Mouse (Mus musculus) mature B cell (primary cell): ENCODE results near the gene E2f4.
"Not testable (repeated sequence)": the region's sequence is repeated elsewhere in the genome, so short reads cannot be mapped to it uniquely, and the experiment has no call there.

Experiments
- in situ Hi-C: fragments of 300-500 bp; cut with MboI; formaldehyde crosslinking; loops from 2 replicates; pipeline ENCODE4 v1.14.3; 2019

Gene E2f4

GRCm38 (mm10) chr8:105291364-105291763 is 6.1 kb upstream of the E2f4 start:
- in situ Hi-C loops, result not testable (repeated sequence)

GRCm38 (mm10) chr8:105291802-105292201 is 5.7 kb upstream of the E2f4 start:
- in situ Hi-C loops, result not testable (repeated sequence)

GRCm38 (mm10) chr8:105292471-105292870 is 5.0 kb upstream of the E2f4 start:
- in situ Hi-C loops, result no loop called here

GRCm38 (mm10) chr8:105293405-105293804 is 4.1 kb upstream of the E2f4 start:
- in situ Hi-C loops, result no loop called here

- in situ Hi-C loops, result no loop called here
Observed at GRCm38 (mm10) chr8:105294776-105295175, 2.7 kb upstream of the E2f4 start.

GRCm38 (mm10) chr8:105295256-105295655 is 2.2 kb upstream of the E2f4 start:
- in situ Hi-C loops, result no loop called here

GRCm38 (mm10) chr8:105295895-105296573 is 1.4 kb upstream of the E2f4 start, which contains the start of gene Exoc3l:
Gene Exoc3l (minus strand): TSS chr8:105296101.
- in situ Hi-C loops, result no loop called here

GRCm38 (mm10) chr8:105298351-105299252 is 1.1 kb downstream of the E2f4 start:
- in situ Hi-C loops, result no loop called here

- in situ Hi-C loops, result no loop called here
Observed at GRCm38 (mm10) chr8:105299962-105300361, 2.5 kb downstream of the E2f4 start.

- in situ Hi-C loops, result no loop called here
Observed at GRCm38 (mm10) chr8:105303396-105303795, 5.9 kb downstream of the E2f4 start.

GRCm38 (mm10) chr8:105303874-105304273 is 6.4 kb downstream of the E2f4 start:
- in situ Hi-C loops, result no loop called here

GRCm38 (mm10) chr8:105304325-105305210 is 7.1 kb downstream of the E2f4 start:
- in situ Hi-C loops, result no loop called here

GRCm38 (mm10) chr8:105305211-105306145 is 8.0 kb downstream of the E2f4 start, which contains the start of gene Elmo3:
Gene Elmo3 (plus strand): TSS chr8:105305601.
- in situ Hi-C loops, result no loop called here

- in situ Hi-C loops, result no loop called here
Observed at GRCm38 (mm10) chr8:105306146-105306691, 8.8 kb downstream of the E2f4 start.

GRCm38 (mm10) chr8:105307670-105308069 is 10.2 kb downstream of the E2f4 start:
- in situ Hi-C loops, result no loop called here

GRCm38 (mm10) chr8:105308428-105308827 is 11.0 kb downstream of the E2f4 start:
- in situ Hi-C loops, result no loop called here

- in situ Hi-C loops, result no loop called here
Observed at GRCm38 (mm10) chr8:105309142-105309847, 11.8 kb downstream of the E2f4 start.

GRCm38 (mm10) chr8:105310118-105310517 is 12.7 kb downstream of the E2f4 start:
- in situ Hi-C loops, result no loop called here

- in situ Hi-C loops, result no loop called here
Observed at GRCm38 (mm10) chr8:105311718-105312117, 14.3 kb downstream of the E2f4 start.
